Mouse (Mus musculus) T-helper 1 cell (primary cell): ENCODE results near the gene Yap1.

Experiments
- in situ Hi-C: fragments of 300-600 bp; cut with MboI, MseI; formaldehyde crosslinking; loops from one replicate; pipeline ENCODE4 v1.15.1; 2025; ENCODE audit warnings: high pct_unique_total_duplicates

Yap1 gene

GRCm38 (mm10) chr9:8004370-8004991 lies at the start of gene Yap1:
Gene Yap1 (minus strand): TSS chr9:8004596.
- in situ Hi-C loops: no loop called here

GRCm38 (mm10) chr9:8043044-8043387 lies 38.6 kb upstream of the Yap1 start:
- in situ Hi-C loops: no loop called here

- in situ Hi-C loops: no loop called here
Observed at GRCm38 (mm10) chr9:8042338-8043043, 38.1 kb upstream of the Yap1 start, which contains the start of gene Cfap300. Gene Cfap300 (minus strand): TSS chr9:8042823.

GRCm38 (mm10) chr9:8035546-8035945 lies 31.1 kb upstream of the Yap1 start:
- in situ Hi-C loops: no loop called here

- in situ Hi-C loops: no loop called here
Observed at GRCm38 (mm10) chr9:8035091-8035490, 30.7 kb upstream of the Yap1 start.

GRCm38 (mm10) chr9:8034143-8034542 lies 29.7 kb upstream of the Yap1 start:
- in situ Hi-C loops: no loop called here

- in situ Hi-C loops: no loop called here
Observed at GRCm38 (mm10) chr9:8032847-8033246, 28.5 kb upstream of the Yap1 start.

GRCm38 (mm10) chr9:8018609-8019008 lies 14.2 kb upstream of the Yap1 start:
- in situ Hi-C loops: no loop called here

- in situ Hi-C loops: no loop called here
Observed at GRCm38 (mm10) chr9:8017253-8017913, 13.0 kb upstream of the Yap1 start.

- in situ Hi-C loops: no loop called here
Observed at GRCm38 (mm10) chr9:8003301-8004271, 810 bp downstream of the Yap1 start.

GRCm38 (mm10) chr9:8002806-8003205 lies 1.6 kb downstream of the Yap1 start:
- in situ Hi-C loops: no loop called here

- in situ Hi-C loops: no loop called here
Observed at GRCm38 (mm10) chr9:8001352-8001751, 3.0 kb downstream of the Yap1 start.

GRCm38 (mm10) chr9:7994275-7994674 lies 10.1 kb downstream of the Yap1 start:
- in situ Hi-C loops: no loop called here

GRCm38 (mm10) chr9:7992651-7993050 lies 11.7 kb downstream of the Yap1 start:
- in situ Hi-C loops: no loop called here

- in situ Hi-C loops: no loop called here
Observed at GRCm38 (mm10) chr9:7990897-7991296, 13.5 kb downstream of the Yap1 start.

- in situ Hi-C loops: loop anchor here (5.0 kb wide), 1 partner anchor 70 kb away; no protein-coding TSS in a partner anchor
Observed at GRCm38 (mm10) chr9:7987119-7987518, 17.3 kb downstream of the Yap1 start.

- in situ Hi-C loops: no loop called here
Observed at GRCm38 (mm10) chr9:7984287-7984686, 20.1 kb downstream of the Yap1 start.

GRCm38 (mm10) chr9:7983665-7984064 lies 20.7 kb downstream of the Yap1 start:
- in situ Hi-C loops: no loop called here

- in situ Hi-C loops: no loop called here
Observed at GRCm38 (mm10) chr9:7980162-7980561, 24.2 kb downstream of the Yap1 start.

- in situ Hi-C loops: loop anchor here (10.0 kb wide), 1 partner anchor 105 kb away; no protein-coding TSS in a partner anchor
Observed at GRCm38 (mm10) chr9:7979153-7979916, 25.1 kb downstream of the Yap1 start.

GRCm38 (mm10) chr9:7978502-7978901 lies 25.9 kb downstream of the Yap1 start:
- in situ Hi-C loops: loop anchor here (10.0 kb wide), 1 partner anchor 106 kb away; no protein-coding TSS in a partner anchor
